Mouse (Mus musculus) liver, embryonic 14.5 days (tissue): Measurements from ENCODE around the gene Rcsd1. TPM values are rescaled to one million over a fixed set of nuclear protein-coding genes. Genes with fewer than 3 reads are reported as not detected.

Source experiments
- ATAC-seq: fragments of 200-750 bp; cut with Nextera tagmentation; 2 replicates; pipeline ENCODE4 v1.8.0; 2017; ENCODE audit warnings: moderate number of reproducible peaks, mild to moderate bottlenecking, moderate library complexity; ENCODE audit not compliant: insufficient read depth
- DNase-seq, 3 experiments: peaks; one replicate each; pipeline ENCODE4 v3.0.0-alpha.2; 2012 to 2013; ENCODE audit warnings: low read depth in 3 of 3, low spot score in 3 of 3
- H3K27ac ChIP-seq: fragments of 300-500 bp; sonication (generic); 2 replicates; pipeline ENCODE4 v1.5.1; 2014; ENCODE audit warnings: moderate library complexity, mild to moderate bottlenecking, control low read depth, inconsistent platforms
- H3K27me3 ChIP-seq: fragments of 300-500 bp; sonication (generic); 2 replicates; pipeline ENCODE4 v1.6.1; 2014; ENCODE audit warnings: mild to moderate bottlenecking, low read length, moderate library complexity; ENCODE audit not compliant: control insufficient read depth, insufficient read depth
- H3K36me3 ChIP-seq: fragments of 300-500 bp; sonication (generic); replicated peaks from 2 replicates; pipeline ENCODE4 v1.6.1; 2014; ENCODE audit warnings: low read depth; ENCODE audit not compliant: control insufficient read depth, insufficient read depth
- H3K4me1 ChIP-seq, 2 experiments: fragments of 200-500 bp in 1 of 2; fragments of 300-500 bp in 1 of 2; sonication (generic) in 1 of 2; replicated peaks; 2 replicates each; pipeline ENCODE4 v1.6.1; 2012 to 2014; ENCODE audit warnings: antibody characterized with exemption in 1 of 2, inconsistent platforms in 1 of 2, low read length in 1 of 2; ENCODE audit not compliant: control insufficient read depth in 2 of 2, insufficient read depth in 2 of 2
- H3K4me2 ChIP-seq: fragments of 300-500 bp; sonication (generic); 2 replicates; pipeline ENCODE4 v1.6.1; 2014; ENCODE audit warnings: low read depth, mild to moderate bottlenecking, control low read depth, moderate library complexity
- H3K4me3 ChIP-seq, 2 experiments: fragments of 200-500 bp in 1 of 2; fragments of 300-500 bp in 1 of 2; sonication (generic) in 1 of 2; 2 replicates each; pipeline ENCODE4 v1.5.1; 2012 to 2014; ENCODE audit warnings: low read depth in 2 of 2, low read length in 2 of 2, mild to moderate bottlenecking in 2 of 2, control low read depth in 1 of 2, inconsistent platforms in 1 of 2, moderate library complexity in 1 of 2; ENCODE audit not compliant: insufficient read depth in 1 of 2
- H3K9ac ChIP-seq: fragments of 300-500 bp; sonication (generic); replicated peaks from 2 replicates; pipeline ENCODE4 v1.6.1; 2014; ENCODE audit warnings: mild to moderate bottlenecking, control low read depth, moderate library complexity
- H3K9me3 ChIP-seq: fragments of 300-500 bp; sonication (generic); 2 replicates; pipeline ENCODE4 v1.6.1; 2016; ENCODE audit warnings: low read length, mixed read lengths; ENCODE audit not compliant: control insufficient read depth
- CTCF ChIP-seq: IDR thresholded peaks from 2 replicates; pipeline ENCODE4 v1.5.1; 2016; ENCODE audit warnings: antibody characterized with exemption, low read depth, control low read depth
- EP300 ChIP-seq: IDR thresholded peaks from 2 replicates; pipeline ENCODE4 v1.6.1; 2016; ENCODE audit warnings: antibody characterized with exemption, low read depth
- WGBS: fragments of 180-500 bp; shearing (Covaris S2); extraction: QIAGEN DNeasy Blood & Tissue Kit; methylation state at CpG from one replicate; pipeline ENCODE4 v1.1.7; 2014; ENCODE audit not compliant: insufficient replicate concordance; 5-methylcytosine and 5-hydroxymethylcytosine counted together
- polyA plus RNA-seq, 2 experiments: library from polyadenylated mRNA; depleted of rRNA in 1 of 2; stranded (reverse) in 1 of 2; unstranded in 1 of 2; fragments of >200 nt; fragmentation: Nextera tagmentation in 1 of 2; extraction: Ambion mirVana in 1 of 2; gene quantifications; 2 replicates each; pipeline versions ENCODE4 v1.2.1 to v1.2.3; 2012 to 2014

Gene Rcsd1
- polyA plus RNA-seq, 2 experiments: 2.4 to 4.8 TPM

- Histone ChIP-seq H3K27me3 (peaks cover 11% of the 10 kb centered on the region), H3K27ac (no peak overlapping the region), H3K4me3 (no peak overlapping the region), H3K9me3 (no peaks in the 10 kb centered on the region), H3K4me2 (peak overlapping the region; percentile 80; the same call in 1 of the 2 replicates), H3K9ac (no peak overlapping the region), H3K4me1 (peaks cover 5 to 30% of the 10 kb centered on the region in 2 experiments; a peak in 2 of 4 replicates), H3K36me3 (no peaks in the 10 kb centered on the region)
- TF ChIP-seq EP300 (no peak), CTCF (no peak)
- DNase-seq (no peak), ATAC-seq (no peak)
- WGBS: 27% methylated on average over 9 of the region's 9 CpGs
Measured at GRCm38 (mm10) chr1:165708686-165709380, 724 bp downstream of the Rcsd1 start.

GRCm38 (mm10) chr1:165707640-165708322 lies 1.8 kb downstream of the Rcsd1 start:
- Histone ChIP-seq H3K36me3 (no peaks in the 10 kb centered on the region), H3K27ac (no peak overlapping the region), H3K4me1 (peaks cover 5 to 30% of the 10 kb centered on the region in 2 experiments; a peak in 2 of 4 replicates), H3K4me3 (peak overlapping the region; percentile 58 to 62), H3K9me3 (no peaks in the 10 kb centered on the region), H3K9ac (peak overlapping the region; percentile 59), H3K27me3 (peaks cover 11% of the 10 kb centered on the region), H3K4me2 (peak overlapping the region; percentile 80)
- WGBS: under 1% methylated on average over 47 of the region's 47 CpGs
- no peak for TF ChIP-seq EP300
- TF ChIP-seq CTCF: no peak
- peak; percentile 31 for ATAC-seq
- no peak for DNase-seq

GRCm38 (mm10) chr1:165707241-165707639 lies 2.3 kb downstream of the Rcsd1 start:
- DNase-seq (no peak), ATAC-seq (no peak)
- no peaks in the 10 kb centered on the region for H3K9me3 ChIP-seq
- TF ChIP-seq EP300 (no peak), CTCF (no peak)
- no peaks in the 10 kb centered on the region for H3K36me3 ChIP-seq
- H3K9ac ChIP-seq: peak overlapping the region; percentile 59; the same call in 1 of the 2 replicates
- no peak overlapping the region for H3K27ac ChIP-seq
- peak overlapping the region; percentile 80 for H3K4me2 ChIP-seq
- peak overlapping the region; percentile 58 to 62 for H3K4me3 ChIP-seq
- H3K27me3 ChIP-seq: peaks cover 11% of the 10 kb centered on the region
- H3K4me1 ChIP-seq: peaks cover 5 to 33% of the 10 kb centered on the region in 2 experiments; a peak in 2 of 4 replicates
- 5% methylated on average over 10 of the region's 10 CpGs for WGBS

- DNase-seq (no peak), ATAC-seq (no peak)
- Histone ChIP-seq H3K4me2 (peak overlapping the region; percentile 80), H3K4me1 (peaks cover 5 to 41% of the 10 kb centered on the region in 2 experiments; a peak in 2 of 4 replicates), H3K9me3 (no peaks in the 10 kb centered on the region), H3K27ac (no peak overlapping the region), H3K4me3 (peak overlapping the region; percentile 21 to 26; a peak in 2 of 4 replicates), H3K9ac (no peak overlapping the region), H3K36me3 (no peaks in the 10 kb centered on the region), H3K27me3 (peaks cover 11% of the 10 kb centered on the region)
- TF ChIP-seq EP300 (no peak), CTCF (no peak)
- WGBS: 28% methylated on average over 4 of the region's 4 CpGs
Measured at GRCm38 (mm10) chr1:165706492-165706891, 3.1 kb downstream of the Rcsd1 start.

- DNase-seq: no peak
- Histone ChIP-seq H3K9ac (no peak overlapping the region), H3K36me3 (no peaks in the 10 kb centered on the region), H3K27me3 (peaks cover 11% of the 10 kb centered on the region), H3K4me1 (peaks cover 5 to 46% of the 10 kb centered on the region in 2 experiments; a peak in 2 of 4 replicates), H3K4me2 (no peak overlapping the region), H3K9me3 (no peaks in the 10 kb centered on the region), H3K27ac (no peak overlapping the region), H3K4me3 (no peak overlapping the region)
- WGBS: 38% methylated on average over 7 of the region's 7 CpGs
- TF ChIP-seq CTCF (no peak), EP300 (no peak)
- ATAC-seq: no peak
Measured at GRCm38 (mm10) chr1:165705868-165706348, 3.6 kb downstream of the Rcsd1 start.
